Mouse (Mus musculus): ENCODE results near the gene Ormdl3. TPM values are rescaled to one million over a fixed set of nuclear protein-coding genes. Genes with fewer than 3 reads are reported as not detected.

Gene Ormdl3
- total and polyA plus RNA-seq, 2 experiments from 2014 or later, result 115 to 119 TPM

DNA sequence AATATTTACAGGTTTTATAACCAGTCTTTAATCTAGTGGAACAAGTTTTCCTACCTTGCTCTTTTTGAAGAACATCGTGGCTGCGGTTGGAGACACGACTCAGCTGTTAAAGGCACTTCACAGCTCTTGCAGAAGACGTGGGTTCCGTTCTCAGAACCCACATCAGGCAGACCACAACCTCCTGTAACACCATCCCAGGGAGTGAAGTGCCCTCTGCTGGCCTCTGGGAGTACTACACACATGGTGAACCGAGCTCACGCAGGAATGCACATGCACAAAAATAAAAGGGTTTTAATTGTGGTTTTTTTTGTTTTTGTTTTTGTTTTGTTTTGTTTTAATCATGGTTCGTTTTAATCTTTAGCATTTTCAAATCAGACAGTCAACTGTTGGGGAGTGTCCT is 18.8 kb downstream of the Ormdl3 start:
- 87% methylated on average over 8 of the region's 8 CpGs for WGBS
- no peak overlapping the region for H3K9ac ChIP-seq
- H3K4me3 ChIP-seq (ENCODE audit: low read depth, low read length), result no peak overlapping the region
- H3K36me3 ChIP-seq (ENCODE audit: insufficient read depth), result no peaks in the 10 kb centered on the region
- TF ChIP-seq CTCF (IDR thresholded peaks at IDR 0.05; ENCODE audit: low read depth), result peak; percentile 31; the same call in 1 of the 2 replicates
- H3K27ac ChIP-seq (ENCODE audit: low read depth, low read length), result no peak overlapping the region
- H3K4me2 ChIP-seq (ENCODE audit: low read depth), result no peak overlapping the region
- no peaks in the 10 kb centered on the region for H3K27me3 ChIP-seq (ENCODE audit: insufficient read depth, low read length)
- H3K9me3 ChIP-seq (ENCODE audit: low read length), result no peaks in the 10 kb centered on the region
- DNase-seq, result no peak
- no peak for ATAC-seq
- H3K4me1 ChIP-seq (ENCODE audit: insufficient read depth), result no peaks in the 10 kb centered on the region

DNA sequence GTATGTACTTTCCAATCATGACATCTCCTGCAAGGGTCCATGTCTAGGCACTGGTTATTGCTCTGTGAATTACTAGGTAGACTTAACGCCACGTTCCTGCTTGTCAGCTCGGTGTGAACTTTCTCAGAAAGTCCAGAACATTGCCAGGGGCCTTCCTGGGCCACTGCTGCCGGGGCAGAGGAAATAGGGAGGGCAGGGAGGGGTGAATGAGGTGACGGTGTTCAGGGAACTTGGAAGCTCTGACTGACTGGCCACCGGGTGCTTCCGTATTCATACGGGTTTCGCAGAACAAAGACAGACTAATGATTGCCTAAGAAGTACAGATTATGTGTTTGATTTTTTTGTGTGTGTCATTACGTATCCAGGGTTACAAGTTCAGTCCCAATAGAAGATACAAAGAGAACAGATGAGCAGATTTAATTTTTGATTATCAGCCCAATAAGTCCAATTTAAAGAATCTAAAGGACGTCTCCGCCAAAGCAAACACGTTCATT is 23.2 kb downstream of the Ormdl3 start:
- Histone ChIP-seq H3K9ac (no peak overlapping the region), H3K27ac (ENCODE audit: low read depth, low read length) (no peak overlapping the region), H3K36me3 (ENCODE audit: insufficient read depth) (no peaks in the 10 kb centered on the region), H3K4me2 (ENCODE audit: low read depth) (no peak overlapping the region), H3K27me3 (ENCODE audit: insufficient read depth, low read length) (no peaks in the 10 kb centered on the region), H3K9me3 (ENCODE audit: low read length) (no peaks in the 10 kb centered on the region), H3K4me3 (ENCODE audit: low read depth, low read length) (no peak overlapping the region), H3K4me1 (ENCODE audit: insufficient read depth) (no peaks in the 10 kb centered on the region)
- ATAC-seq (no peak), DNase-seq (no peak)
- no peak for TF ChIP-seq CTCF (IDR thresholded peaks at IDR 0.05; ENCODE audit: low read depth)
- WGBS, result 49% methylated on average over 13 of the region's 13 CpGs

DNA sequence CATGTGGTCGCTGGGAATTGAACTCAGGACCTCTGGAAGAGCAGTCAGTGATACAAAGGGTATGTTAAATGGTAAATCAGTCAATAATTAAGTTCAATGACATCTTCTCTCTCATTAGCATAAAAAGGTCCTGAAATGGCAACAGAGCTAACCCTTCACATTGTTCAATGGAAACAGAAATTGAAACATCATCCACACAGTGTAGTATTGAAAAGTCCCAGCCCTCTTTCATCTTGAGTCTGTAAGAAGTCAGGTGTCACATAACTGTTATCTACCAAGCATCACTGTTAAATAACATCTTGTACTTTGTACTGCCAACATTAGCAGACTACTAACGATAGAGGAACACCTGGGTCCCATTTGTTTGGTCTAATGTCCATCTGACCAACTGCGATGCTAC is 24.1 kb downstream of the Ormdl3 start:
- Histone ChIP-seq H3K4me2 (ENCODE audit: low read depth) (no peak overlapping the region), H3K4me1 (ENCODE audit: insufficient read depth) (no peaks in the 10 kb centered on the region), H3K27ac (ENCODE audit: low read depth, low read length) (no peak overlapping the region), H3K4me3 (ENCODE audit: low read depth, low read length) (no peak overlapping the region), H3K9ac (no peak overlapping the region), H3K27me3 (ENCODE audit: insufficient read depth, low read length) (no peaks in the 10 kb centered on the region), H3K9me3 (ENCODE audit: low read length) (no peaks in the 10 kb centered on the region), H3K36me3 (ENCODE audit: insufficient read depth) (no peaks in the 10 kb centered on the region)
- DNase-seq, result no peak
- no peak for ATAC-seq
- no peak for TF ChIP-seq CTCF (IDR thresholded peaks at IDR 0.05; ENCODE audit: low read depth)
- WGBS, result 81% methylated on average over 3 of the region's 3 CpGs

DNA sequence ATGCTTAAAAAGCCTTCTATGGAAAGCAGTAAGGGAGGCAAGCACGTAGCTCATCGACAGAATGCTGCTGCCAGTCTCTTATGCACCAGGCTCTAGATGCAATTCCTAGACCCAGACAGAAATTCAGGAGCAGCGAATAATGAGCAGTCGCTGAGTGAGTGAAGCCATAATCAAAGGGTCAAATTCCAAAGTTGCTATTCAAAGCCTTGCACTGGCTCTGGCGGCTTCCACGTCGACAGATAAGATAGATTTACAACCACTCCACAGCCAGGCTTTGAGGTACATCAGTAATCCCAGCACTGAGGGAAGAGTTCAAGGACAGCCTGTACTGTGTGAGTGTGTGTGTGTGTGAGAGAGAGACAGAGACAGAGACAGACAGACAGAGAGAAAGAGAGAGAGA is 26.2 kb downstream of the Ormdl3 start:
- no peak for TF ChIP-seq CTCF (IDR thresholded peaks at IDR 0.05; ENCODE audit: low read depth)
- Histone ChIP-seq H3K27ac (ENCODE audit: low read depth, low read length) (no peak overlapping the region), H3K9ac (no peak overlapping the region), H3K4me2 (ENCODE audit: low read depth) (no peak overlapping the region), H3K9me3 (ENCODE audit: low read length) (no peaks in the 10 kb centered on the region), H3K4me1 (ENCODE audit: insufficient read depth) (no peaks in the 10 kb centered on the region), H3K27me3 (ENCODE audit: insufficient read depth, low read length) (no peaks in the 10 kb centered on the region), H3K4me3 (ENCODE audit: low read depth, low read length) (no peak overlapping the region), H3K36me3 (ENCODE audit: insufficient read depth) (no peaks in the 10 kb centered on the region)
- 10% methylated on average over 7 of the region's 7 CpGs for WGBS
- DNase-seq, result no peak
- ATAC-seq, result no peak

DNA sequence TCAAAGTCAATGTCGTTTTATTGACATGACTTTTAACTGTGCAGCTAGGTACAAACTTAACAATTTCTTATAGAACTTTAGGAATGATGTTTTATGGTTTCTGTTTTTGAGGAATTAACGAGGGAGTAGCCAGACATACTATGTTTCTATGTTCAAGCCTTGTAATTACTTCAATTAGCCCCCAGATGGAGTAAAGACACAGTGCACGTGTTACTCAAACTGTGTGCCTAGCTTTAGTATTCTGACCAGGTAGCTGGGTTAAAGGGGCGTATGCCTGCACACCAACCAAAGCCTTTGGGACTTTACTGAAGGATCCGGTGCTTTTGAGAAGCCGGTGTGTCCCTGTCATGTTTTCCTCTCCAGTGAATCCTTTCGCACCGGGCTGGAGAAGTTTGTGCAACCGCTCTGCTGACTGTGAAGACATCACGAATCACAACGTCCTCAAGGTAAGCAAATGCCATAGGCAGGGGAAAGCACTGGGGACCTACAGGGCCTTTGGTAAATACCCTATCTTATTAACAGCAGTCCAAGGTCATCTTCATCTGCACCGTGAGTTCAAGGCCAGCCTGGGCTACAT is 32.0 kb downstream of the Ormdl3 start:
- DNase-seq (no peak), ATAC-seq (no peak)
- Histone ChIP-seq H3K9ac (no peak overlapping the region), H3K27me3 (ENCODE audit: insufficient read depth, low read length) (peaks cover 2% of the 10 kb centered on the region; the same call in 1 of the 2 replicates), H3K4me3 (ENCODE audit: low read depth, low read length) (no peak overlapping the region), H3K9me3 (ENCODE audit: low read length) (no peaks in the 10 kb centered on the region), H3K4me2 (ENCODE audit: low read depth) (no peak overlapping the region), H3K36me3 (ENCODE audit: insufficient read depth) (no peaks in the 10 kb centered on the region), H3K27ac (ENCODE audit: low read depth, low read length) (no peak overlapping the region), H3K4me1 (ENCODE audit: insufficient read depth) (no peaks in the 10 kb centered on the region)
- 61% methylated on average over 12 of the region's 12 CpGs for WGBS
- peak; percentile 45 for TF ChIP-seq CTCF (IDR thresholded peaks at IDR 0.05; ENCODE audit: low read depth)

DNA sequence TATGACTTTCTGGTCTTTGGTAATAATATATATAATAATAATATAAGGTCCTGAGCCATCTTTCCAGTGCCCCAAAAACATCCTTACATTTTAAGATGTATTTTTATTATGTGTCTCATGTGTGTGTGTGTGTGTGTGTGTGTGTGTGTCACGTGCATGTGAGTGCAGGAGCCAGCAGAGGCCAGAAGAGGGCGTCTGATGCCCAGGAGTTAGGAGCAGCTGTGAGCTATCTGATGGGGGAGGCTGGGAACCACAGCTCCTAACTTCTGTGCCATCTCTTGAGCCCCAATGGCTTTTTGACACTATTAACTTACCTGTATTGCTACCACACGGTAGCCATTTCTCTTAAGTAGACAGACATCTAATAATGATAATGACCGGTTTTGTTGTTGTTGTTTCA is 33.2 kb downstream of the Ormdl3 start:
- WGBS, result 93% methylated on average over 4 of the region's 4 CpGs
- no peak for TF ChIP-seq CTCF (IDR thresholded peaks at IDR 0.05; ENCODE audit: low read depth)
- no peaks in the 10 kb centered on the region for H3K9me3 ChIP-seq (ENCODE audit: low read length)
- no peak overlapping the region for H3K9ac ChIP-seq
- no peak overlapping the region for H3K27ac ChIP-seq (ENCODE audit: low read depth, low read length)
- H3K4me3 ChIP-seq (ENCODE audit: low read depth, low read length), result no peak overlapping the region
- DNase-seq, result no peak
- no peaks in the 10 kb centered on the region for H3K4me1 ChIP-seq (ENCODE audit: insufficient read depth)
- peaks cover 15% of the 10 kb centered on the region for H3K27me3 ChIP-seq (ENCODE audit: insufficient read depth, low read length)
- ATAC-seq, result no peak
- no peaks in the 10 kb centered on the region for H3K36me3 ChIP-seq (ENCODE audit: insufficient read depth)
- no peak overlapping the region for H3K4me2 ChIP-seq (ENCODE audit: low read depth)

DNA sequence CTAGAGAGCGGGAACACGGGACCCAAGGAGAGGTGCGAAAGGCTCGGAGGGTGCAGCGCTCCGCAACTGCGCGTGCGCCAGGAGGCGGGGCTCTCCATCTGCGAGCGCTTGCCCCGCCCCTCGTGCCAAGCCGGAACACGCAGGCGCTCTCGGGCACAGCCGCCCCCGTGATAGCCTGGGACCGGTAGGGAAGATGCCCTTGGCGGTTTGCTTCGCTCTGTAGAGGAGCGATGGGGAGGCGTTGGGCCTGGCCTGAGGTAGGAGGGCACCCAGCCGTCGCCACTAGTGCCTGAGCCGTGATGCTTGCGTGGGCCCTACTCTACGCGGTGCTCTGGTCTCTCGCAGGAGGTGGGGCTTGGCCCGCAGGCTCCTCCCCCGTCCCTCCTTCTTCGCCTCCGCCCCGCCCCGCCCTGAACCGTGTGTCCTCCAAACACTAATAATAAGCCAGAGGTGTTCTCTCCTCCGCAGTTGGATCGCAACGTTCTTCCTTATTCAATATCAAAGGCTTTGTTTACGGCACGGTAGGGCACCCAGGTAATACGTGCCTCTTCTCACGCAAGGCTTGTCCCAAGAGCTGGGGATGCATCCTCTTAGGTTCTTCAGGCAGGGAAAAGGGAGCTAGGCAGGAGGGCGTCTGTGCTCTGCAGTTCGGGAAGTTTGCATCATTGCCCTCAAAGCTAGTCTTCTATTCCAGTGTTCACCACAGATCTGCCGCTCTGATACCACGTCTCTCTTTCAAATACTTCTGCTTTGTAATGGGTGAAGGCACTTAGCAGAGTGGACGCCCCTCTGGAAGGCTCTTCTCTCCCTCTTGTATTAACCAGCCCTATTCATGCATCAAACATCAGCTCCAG is 36.0 kb downstream of the Ormdl3 start, which contains the start of gene Zpbp2:
Gene Zpbp2 (plus strand): TSS at position 123 of the 854 bp plus-strand sequence.
- no peaks in the 10 kb centered on the region for H3K4me1 ChIP-seq (ENCODE audit: insufficient read depth)
- WGBS, result under 1% methylated on average over 49 of the region's 51 CpGs
- peak; percentile 97 for DNase-seq
- H3K9me3 ChIP-seq (ENCODE audit: low read length), result no peaks in the 10 kb centered on the region
- peak within 1 kb of the TSS; percentile 58 for H3K4me2 ChIP-seq (ENCODE audit: low read depth)
- peak within 1 kb of the TSS; percentile 63 for H3K4me3 ChIP-seq (ENCODE audit: low read depth, low read length)
- H3K27ac ChIP-seq (ENCODE audit: low read depth, low read length), result peak within 1 kb of the TSS; percentile 84
- no peak for TF ChIP-seq CTCF (IDR thresholded peaks at IDR 0.05; ENCODE audit: low read depth)
- no peaks in the 10 kb centered on the region for H3K36me3 ChIP-seq (ENCODE audit: insufficient read depth)
- H3K27me3 ChIP-seq (ENCODE audit: insufficient read depth, low read length), result peaks cover 39% of the 10 kb centered on the region
- H3K9ac ChIP-seq, result peak within 1 kb of the TSS; percentile 88
- ATAC-seq, result peak; percentile 98
